Mouse (Mus musculus): ENCODE measurements around the gene 4930558K02Rik.

DNA sequence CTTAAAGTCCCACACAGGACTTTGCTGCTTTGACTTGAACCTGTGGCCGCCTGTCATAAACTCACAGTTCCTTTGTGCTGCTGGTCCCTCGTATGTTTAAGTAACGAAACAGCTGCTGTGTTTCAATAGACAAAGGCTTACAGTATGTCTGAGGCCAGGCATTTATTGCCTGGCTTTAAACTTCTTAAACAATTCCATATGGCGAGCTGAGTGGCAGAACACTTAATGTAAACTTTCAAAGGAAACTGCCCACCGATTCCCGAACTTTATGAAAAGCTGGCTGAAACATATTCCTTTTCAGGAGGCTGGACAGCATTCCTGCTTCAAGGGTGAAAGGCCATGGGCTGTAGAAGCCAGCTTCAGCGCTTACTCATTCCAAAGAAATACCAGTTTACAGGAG lies 37.5 kb upstream of the 4930558K02Rik start:
- TF ChIP-seq CTCF (IDR thresholded peaks at IDR 0.05; ENCODE audit: borderline replicate concordance, insufficient read depth, low read length) (no peak), POLR2A (IDR thresholded peaks at IDR 0.05; ENCODE audit: low read depth, low read length) (peak; percentile 27; the same call in 1 of the 2 replicates)

Data from embryonic fibroblast, embryonic 13.5 days (primary cell).